Mouse (Mus musculus): ENCODE results near the gene Otud4.

- TF ChIP-seq CTCF (IDR thresholded peaks at IDR 0.05; ENCODE audit: control insufficient read depth, insufficient read depth, low read length) (no peak), POLR2A (IDR thresholded peaks at IDR 0.05; ENCODE audit: borderline replicate concordance, control insufficient read depth, low read depth, low read length) (no peak)
Measured at GRCm38 (mm10) chr8:79724589-79724988, 85.2 kb downstream of the Otud4 start.

Data from bone marrow, adult 2 months (tissue).